Mouse (Mus musculus): ENCODE measurements around the gene Foxo6.

Gene Foxo6

DNA sequence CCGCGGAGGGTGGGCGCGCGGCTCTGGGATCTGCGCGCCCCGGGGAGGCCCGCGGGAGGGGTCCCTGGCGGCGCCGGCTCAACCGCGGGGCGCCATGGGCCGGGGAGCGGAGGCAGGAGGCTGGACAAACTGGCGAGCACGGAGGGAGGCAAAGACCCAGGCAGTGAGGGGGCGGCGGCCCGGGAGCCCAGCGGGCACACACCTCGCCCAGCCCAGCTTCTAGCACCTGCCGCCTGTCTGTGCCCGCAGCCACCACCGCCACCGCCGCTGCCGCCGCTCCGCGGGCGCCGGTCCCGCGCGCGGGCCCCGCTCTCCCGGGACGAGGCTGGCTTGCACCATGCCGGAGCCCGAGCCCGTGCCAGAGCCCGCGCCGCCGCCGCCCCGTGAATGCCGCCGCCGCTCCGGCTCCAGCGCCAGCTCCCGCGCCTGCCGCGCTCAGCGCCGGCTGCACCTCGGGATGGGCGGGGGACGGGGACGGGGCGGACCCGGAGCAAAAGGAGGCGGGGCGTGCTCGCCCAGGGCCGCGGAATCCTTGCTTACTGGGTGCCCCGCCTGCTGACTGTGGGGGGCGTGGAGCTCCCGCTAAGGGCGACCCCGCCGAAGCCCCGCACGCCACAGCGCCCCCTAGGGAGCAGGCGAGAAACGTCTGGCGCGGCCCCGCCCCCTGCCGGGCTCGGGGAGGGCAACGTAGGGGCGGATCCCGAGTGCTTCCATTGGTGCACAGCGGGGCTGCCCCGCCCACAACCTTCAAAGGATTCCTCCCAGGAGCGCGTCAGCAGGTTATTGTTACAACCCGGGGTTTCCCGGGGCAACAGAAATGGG, at the start of gene Foxo6:
Foxo6 (minus strand) TSS at position 60 of the 822 bp plus-strand sequence.
- DNase-seq (ENCODE audit: low spot score): peak; percentile 97

DNA sequence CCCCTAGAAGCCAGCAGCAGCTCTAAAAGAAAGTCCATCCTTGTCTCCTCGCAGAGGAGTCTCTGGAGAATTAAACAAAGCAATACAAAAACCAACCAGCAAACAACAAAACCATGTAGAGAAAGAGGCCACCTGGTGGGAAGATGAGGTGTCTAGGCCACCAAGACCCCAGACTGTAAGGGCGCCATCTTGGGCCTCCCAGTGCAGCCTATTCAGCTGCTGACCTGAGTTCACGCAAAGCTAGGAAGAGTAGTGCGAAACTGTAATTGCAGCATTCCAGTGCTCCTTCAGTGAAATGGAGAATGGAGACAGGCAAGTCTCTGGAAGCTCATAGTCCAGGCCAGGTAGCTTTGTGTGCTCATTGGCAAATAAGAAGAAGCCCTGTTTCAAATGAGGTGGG, 47.2 kb upstream of the Foxo6 start:
- DNase-seq (ENCODE audit: low spot score): no peak

DNA sequence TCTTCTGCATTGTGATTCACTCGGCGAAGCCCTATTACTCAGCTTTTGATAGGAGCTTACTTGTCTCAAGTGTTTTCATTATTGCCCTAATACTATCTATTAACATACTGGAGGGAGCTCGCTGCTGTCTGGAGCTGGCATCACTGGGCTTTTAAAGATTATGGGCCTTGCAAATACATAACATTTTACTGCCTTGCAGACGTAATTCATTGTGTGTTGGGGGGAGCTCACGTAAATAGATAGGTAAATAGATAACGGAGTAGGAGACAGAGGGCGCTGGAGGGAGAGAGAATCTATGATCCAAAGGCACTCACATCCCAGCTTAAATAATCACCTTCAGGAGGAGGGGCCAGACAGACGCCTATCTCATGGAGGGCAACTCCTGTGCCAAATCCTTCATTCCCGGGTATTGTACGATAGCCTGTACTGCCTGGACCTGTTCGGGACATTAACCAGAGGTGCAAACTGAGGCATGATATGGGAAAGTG, 45.8 kb upstream of the Foxo6 start:
- DNase-seq (ENCODE audit: low spot score): no peak

DNA sequence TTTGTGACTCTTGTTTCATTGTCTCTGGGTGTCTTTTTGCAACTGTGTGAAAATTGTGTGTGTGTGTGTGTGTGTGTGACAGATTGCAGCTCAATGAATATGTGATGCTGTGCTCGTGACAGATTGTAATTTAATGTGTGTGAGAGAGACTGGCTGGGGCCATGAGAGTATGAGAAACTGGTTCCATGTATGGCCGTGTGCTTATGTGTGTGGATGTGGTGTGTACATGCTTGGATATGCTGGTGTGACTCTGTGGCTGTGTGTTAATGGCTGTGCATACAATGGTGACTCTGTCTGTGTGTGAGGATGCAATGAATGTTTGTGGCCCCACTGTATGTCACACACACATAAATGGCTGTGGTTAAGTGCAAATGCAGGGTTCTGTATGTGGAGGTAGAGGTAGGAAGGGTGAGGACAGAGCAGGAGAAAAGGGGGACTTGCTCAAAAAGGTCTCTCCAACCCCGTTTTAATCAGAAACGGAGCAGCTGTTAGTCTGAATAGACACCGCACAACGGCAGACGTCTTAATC, 45.3 kb upstream of the Foxo6 start:
- no peak for DNase-seq (ENCODE audit: low spot score)

DNA sequence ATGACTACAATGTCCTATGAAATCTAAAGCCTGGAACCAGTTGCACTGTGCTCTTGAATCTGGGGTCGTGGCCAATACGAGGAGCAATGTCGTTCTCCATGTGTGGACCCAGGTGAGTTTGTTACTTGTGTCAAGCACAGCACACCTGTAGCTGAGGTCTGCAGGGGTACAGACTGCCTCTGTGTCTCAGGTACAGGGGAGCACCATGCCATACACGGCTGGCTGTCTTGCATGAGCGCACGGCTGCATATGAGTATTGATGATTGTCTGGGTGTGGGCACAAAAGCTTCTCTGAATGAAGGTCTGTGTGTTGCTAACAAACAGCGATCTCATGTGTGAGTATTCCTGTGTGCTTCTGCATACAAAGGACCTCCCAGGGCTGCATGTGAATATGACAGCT, 44.8 kb upstream of the Foxo6 start:
- no peak for DNase-seq (ENCODE audit: low spot score)

DNA sequence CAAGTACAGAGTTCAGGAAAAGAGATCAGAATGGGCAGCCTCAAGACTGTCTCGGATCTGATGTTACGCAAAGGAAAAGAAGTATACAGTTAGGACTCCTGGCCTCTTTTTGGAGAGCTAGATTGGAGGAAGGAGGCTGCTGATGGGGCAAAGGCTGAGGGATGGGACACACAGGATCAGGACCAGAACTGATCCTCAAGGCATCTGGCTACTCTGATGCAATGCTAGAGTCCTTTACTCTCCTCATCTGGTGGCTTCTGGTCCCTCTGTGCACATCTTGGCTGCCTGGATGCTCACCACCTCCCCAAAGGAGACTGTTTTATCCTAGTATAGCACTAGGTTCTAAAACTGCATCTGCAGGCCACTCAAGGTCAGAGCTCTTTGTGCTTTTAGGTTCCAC, 44.4 kb upstream of the Foxo6 start:
- no peak for DNase-seq (ENCODE audit: low spot score)

DNA sequence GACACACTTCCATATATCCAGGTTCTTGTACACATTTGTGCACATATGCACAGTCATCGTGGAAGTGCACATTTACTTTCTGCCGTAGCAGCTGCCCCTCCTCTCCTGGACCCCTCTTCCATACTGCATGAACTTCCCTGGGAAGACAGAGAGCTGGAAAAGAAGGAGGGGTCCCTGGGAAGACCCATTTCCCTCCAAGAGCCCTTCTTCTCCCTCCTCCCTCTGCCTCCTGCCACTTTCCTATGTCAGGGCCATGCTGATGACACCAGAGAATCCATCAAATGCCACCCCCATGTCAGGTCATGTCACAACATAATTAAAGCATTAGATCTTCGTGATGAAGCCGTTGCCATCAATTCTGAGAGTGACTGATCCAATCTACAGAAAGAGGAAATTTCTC, 38.6 kb upstream of the Foxo6 start:
- DNase-seq (ENCODE audit: low spot score): no peak

DNA sequence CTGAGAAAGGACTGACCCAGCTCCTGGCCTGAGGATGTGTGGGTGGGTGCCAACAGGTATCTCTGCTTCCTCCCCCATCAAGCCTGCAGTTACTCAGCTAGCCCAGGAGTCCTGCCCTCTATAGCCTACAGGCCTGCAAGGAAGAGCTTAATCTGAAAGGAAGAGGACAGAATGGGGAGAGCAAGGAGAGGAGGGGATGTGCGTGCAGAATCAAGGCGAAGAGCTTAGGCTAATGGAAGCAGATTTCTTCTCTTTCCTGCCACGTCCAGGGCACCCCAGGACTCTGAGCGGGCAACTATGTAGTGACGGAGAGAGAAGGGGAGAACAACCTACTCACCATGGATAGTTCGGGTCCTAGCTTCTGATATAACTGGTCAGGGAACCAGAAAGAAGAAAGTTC, 37.9 kb upstream of the Foxo6 start:
- DNase-seq (ENCODE audit: low spot score): no peak

DNA sequence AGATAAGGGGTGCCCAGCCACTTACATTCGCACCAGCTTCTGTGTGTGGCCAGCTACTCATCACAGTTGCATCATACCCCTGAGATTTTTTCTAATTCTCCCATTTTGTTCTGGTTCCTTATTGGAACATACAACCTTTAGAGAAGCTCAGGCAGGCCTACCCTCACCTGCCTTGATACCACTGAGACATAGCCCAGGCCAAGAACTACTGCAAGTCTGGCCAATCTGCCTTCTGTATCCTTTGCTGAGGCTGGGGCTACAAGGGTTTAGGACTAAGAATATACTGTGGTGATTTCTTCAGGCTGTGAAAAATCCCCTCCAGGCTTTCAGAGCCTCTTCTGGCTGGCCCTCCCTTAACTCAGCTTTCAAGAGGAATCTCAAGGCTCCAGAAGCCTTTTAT, 36.7 kb upstream of the Foxo6 start:
- no peak for DNase-seq (ENCODE audit: low spot score)

DNA sequence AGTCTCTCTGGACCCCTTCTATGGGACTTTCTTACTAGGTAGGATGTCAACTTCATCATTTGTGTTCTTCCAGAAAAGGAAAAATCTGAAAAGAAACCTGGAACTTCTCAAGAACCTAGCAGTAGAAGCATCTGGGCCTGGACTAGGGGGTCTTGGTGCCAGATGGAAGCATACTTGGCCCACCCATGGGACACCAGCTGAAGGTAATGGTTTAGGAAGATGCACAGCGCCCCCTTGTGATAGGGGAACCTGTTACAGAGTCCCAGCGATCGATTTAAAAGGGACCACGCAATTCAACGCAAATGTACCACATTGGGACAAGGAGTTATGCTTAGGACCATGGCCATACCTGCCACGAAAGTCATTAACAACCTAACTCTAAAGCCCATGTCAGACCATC, 36.0 kb upstream of the Foxo6 start:
- peak; percentile 34 for DNase-seq (ENCODE audit: low spot score)

DNA sequence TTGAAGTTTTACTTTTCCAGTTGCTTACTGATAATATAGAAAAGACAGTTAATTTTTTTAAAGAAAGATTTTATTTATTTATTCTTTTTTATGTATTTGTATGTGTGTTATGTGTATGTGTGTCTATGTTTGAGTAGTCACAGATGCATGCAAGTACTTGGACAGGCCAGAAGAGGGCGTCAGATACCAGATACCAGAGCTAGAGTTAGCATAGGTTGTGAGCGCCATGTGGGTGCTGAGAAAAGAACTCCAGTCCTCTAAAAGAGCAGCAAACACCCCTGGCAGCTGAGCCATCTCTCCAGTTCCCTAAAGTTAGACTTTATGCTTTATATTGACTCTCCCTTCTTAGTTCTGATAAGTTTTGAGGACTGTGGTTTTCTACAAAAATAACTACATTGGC, 30.4 kb upstream of the Foxo6 start:
- no peak for DNase-seq (ENCODE audit: low spot score)

DNA sequence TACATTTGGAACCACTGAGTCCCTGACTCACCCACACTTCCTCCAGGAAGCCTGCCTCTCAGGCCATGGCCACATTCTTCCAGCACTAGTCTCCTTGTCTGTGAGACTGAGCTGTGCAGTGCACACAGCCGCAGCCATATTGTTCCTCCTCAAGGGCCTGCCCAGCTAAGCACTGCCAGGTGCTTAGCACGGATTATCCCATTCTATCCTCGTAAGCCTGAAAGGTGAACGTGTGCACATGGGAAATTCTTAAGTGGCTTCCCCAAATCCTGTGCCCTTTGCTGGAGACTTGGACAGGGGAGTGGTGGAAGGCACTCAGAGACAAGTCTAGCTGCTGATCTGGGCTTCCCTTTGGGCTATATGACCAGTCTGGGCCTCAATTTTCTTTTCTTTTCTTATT, 29.6 kb upstream of the Foxo6 start:
- no peak for DNase-seq (ENCODE audit: low spot score)

DNA sequence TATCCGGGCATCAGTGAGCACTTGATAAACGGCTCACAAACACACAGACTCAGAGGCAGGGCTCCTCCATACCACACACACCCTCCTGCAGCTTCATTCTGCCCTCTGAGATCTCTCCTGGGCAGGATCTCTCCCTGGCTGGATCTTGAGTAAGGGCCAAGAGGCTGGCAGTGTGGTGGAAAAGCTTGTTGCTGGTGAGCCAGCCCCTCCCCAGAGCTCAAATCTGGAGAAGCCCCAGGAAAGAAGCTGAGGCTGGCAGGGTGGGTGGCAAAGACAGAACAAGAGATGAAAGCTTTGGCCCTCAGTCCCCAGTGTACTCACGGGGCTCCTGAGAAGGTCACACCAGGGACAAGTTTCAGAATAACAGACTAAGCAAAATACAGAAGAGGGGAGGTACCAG, 27.4 kb upstream of the Foxo6 start:
- DNase-seq (ENCODE audit: low spot score): no peak

DNA sequence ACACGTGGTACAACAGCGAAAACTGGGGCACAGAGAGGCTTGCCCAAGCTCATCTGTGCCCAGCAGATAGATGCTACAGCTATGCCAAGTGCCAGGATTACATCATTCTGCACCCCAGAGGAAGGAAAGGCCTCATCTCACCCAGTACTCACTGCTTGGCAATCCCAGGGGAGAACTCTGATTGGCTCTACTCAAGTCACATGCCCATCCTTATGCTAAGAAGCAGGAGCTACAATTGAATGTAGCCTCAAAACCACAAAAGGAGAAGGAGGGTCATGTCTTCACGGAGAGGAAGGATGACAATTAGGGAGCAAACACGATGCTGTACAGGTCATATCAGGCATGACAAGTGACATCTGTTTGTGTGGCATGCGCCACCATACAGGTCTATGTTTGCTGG, 26.2 kb upstream of the Foxo6 start:
- DNase-seq (ENCODE audit: low spot score): no peak

DNA sequence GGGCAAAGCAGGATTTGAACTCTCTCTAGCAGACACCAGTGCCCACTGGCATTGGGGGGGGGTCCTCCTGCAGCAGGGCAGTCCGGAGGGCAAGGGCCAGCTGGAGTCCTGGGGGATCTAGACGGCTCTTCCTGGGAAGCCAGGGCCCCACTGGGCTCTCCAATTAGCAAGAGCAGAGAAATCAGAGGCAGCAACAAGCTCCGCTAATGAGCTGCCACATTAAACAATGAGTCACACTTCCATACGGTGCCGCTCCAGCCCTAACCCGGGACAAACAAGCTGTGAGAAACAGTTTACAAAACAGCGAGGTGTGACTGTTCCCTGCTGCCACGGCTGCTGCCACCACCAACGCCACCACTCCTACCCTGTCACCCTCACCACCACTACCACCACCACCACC, 17.4 kb upstream of the Foxo6 start:
- no peak for DNase-seq (ENCODE audit: low spot score)

DNA sequence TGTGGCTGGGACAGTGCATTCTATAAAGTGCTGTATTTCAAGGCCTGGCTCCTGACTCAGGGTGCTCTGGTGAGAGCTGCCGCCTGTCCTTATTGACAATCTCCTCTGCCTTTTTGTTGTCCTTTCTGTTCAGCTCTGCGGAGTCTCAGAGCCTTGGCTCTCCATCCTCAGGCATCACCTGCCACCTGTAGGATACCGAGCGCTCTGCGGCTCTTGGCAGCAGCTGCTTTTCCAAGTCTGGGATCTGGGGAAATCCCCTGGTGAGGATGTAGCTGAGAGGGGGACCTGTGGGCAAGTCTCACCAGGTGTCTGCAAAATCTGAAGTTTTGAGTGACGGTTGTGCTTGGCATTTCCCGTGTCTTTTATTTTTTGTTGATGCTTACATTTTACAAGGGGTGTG, 12.1 kb upstream of the Foxo6 start:
- DNase-seq (ENCODE audit: low spot score): no peak

DNA sequence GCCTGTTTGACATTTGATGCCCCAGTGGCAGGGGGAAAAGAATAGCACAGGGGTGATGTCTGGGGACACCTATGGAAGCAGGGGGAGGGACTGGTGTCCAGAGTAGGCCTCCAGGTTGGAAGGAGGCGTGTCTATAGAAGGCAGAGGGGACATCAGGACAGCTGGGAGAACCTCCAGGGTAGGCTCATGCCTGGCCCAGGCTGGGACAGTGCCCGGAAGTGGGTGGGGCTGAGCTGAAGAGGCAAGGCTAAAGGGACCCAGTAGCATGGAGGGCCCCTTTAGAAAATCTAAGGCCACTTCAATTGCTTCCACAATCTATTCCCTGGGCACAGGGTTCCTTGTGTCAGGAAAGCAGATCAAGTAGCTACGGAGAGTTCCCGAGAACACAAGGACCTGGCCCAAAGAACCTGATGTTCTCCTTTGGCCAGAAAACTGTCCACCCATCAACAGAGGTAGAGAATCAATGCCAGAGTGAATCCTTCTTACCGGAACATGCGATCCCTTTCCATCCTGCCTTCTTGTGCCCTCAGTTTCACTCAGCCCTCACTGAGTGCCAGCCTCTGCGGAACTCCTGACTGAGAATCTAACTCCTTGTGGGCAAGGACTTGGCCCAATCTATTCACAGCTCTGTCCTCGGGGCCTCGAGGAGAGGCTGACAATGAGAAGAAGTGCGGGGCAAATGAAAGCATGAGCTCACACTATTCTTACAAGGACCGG, 4.1 kb upstream of the Foxo6 start:
- DNase-seq (ENCODE audit: low spot score): no peak

DNA sequence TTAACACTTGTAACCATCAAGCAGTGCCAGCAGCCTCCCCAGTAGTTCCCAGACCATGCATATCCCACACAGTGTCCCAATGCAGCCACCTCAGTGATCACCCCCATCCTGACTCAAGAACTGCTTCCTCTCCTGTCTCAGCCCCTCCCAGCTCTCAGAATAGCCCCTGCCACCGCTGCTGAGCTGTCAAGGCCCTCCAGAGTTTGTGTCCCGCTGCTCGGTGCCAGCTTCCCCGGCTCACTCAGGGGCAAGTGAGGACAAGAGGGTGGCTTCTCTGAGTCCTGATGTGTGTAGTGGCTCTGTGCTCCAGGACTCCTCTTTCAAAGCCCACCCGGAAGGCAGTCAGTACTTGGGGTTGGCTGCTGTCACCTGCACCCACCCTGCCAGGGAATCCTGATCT, 3.3 kb upstream of the Foxo6 start:
- no peak for DNase-seq (ENCODE audit: low spot score)

DNA sequence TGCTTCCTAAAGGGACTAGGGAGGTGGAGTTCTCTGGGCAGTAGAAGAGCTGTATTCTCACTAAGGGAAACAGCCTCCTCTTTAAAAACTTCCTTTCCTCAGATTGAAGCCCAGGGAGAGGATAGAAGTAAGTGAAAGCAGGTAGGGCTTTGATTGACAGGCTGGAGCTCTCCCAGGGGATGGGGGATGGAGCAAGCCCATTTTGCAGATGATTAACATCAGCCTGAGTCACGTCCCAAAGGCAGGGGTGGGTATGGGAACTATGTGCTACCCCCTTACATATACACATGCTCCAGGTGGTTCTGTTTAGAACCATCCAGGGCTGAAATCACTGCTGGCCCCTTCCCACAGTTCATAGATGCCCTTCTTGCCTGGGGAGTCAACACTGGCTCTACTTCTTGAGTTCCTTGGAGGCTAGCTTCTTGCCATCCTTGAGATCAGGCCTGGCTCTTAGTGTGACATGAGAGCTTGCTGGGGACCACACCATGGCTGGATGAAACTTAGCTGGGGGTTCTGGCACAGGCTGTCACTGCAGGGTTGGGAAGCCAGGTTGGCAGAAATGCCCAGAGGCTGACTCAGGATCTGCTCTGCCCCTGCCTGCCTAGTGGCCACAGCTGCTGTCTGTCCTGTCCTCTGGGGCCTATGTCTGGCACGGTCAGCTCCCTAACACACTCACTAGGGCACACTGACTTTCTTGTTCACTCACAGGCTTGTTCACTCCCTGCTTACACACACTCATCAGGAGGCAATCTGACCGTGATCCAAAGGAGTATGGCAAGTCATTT, 2.2 kb upstream of the Foxo6 start:
- no peak for DNase-seq (ENCODE audit: low spot score)

DNA sequence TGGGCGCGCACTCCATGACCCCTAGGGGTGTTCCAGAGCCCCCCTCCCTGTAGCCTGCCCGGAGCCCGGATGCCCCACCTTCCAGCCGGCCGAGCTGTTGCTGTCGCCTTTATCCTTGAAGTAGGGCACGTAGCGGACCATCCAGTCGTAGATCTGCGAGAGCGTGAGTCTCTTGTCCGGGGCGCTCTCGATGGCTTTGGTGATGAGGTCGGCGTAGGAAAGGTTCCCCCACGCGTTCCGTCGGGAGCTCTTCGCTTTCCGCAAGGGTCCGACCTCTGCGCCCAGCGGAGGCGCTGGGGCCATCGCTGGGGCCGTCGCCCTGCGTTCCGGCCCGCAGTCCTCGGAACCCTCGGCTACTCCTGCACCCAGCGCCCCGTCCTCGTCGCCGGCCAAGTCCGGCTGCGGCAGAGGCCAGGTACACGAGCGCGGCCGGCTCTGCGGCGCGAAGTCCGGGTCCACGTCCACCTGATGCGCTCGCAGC, 348 bp downstream of the Foxo6 start:
- no peak for DNase-seq (ENCODE audit: low spot score)

DNA sequence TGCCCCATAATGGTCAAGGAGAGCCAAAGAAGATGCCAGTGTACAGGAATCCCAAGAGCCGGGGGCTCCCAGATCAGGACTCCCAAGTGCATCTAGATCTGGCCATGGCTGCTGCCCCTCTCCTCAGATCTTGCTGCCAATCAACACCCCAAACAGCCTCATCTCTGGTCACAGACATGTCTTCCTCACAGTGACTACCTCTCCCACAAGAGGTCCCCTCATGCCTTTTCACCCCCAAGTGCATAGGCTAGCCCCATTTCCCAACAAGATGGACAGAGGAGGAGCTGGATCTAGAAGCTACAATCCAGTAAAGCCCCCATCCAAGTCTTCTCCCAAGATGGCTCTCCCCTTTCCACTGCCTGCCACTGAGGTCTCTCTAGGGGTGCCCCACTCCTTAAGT, 1.4 kb downstream of the Foxo6 start:
- no peak for DNase-seq (ENCODE audit: low spot score)

DNA sequence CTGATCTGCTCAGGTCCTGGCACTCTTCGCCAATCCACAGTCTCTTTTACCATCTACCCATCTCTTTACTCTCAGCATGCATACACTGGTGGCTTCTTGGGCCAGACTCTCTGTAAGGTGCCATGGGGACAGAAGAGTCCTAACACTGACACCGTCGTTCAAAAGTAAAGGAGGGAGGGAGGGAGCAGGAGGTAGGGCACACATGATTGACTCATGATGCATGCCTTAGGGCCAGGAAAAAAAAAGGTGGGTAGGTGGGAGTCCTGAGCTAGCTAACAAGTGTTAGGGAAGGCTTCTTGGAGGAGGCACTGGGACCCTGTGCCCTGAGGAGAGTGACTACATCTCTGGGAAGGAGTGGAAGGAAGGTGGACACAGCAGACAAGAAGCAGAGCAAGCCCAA, 1.9 kb downstream of the Foxo6 start:
- DNase-seq (ENCODE audit: low spot score): no peak

Measured in lung, postnatal 25 days (tissue).